Mouse (Mus musculus) naive thymus-derived CD4-positive, alpha-beta T cell, adult 5 months (primary cell): ENCODE measurements around the gene Krt80. TPM values are rescaled to one million over a fixed set of nuclear protein-coding genes. Genes with fewer than 3 reads are reported as not detected.

Experiments used
- polyA plus RNA-seq: library from polyadenylated mRNA; unstranded; fragments of 100-300 nt; shearing (Covaris generic); gene quantifications from one replicate; pipeline ENCODE4 v1.2.1, GENCODE M21; 2017

Gene Krt80
- not detected for polyA plus RNA-seq

GRCm38 (mm10) chr15:101370101-101370911 is at the start of gene Krt80:
Gene Krt80, minus strand, starts transcription at chr15:101370162.

GRCm38 (mm10) chr15:101410775-101411174 is 40.8 kb upstream of the Krt80 start, which contains the start of gene Krt7:
Gene Krt7, plus strand, starts transcription at chr15:101411043.

Other genes with a start within 250 kb of the Krt80 start
- gene Acvrl1, start 241.6 kb downstream of the Krt80 start, polyA plus RNA-seq: 19.4 TPM
- 4.6 TPM for gene Acvr1b, start 196.1 kb downstream of the Krt80 start, polyA plus RNA-seq
- gene Grasp, start 146.0 kb downstream of the Krt80 start, polyA plus RNA-seq: 13.2 TPM
- gene Nr4a1, start 115.9 kb downstream of the Krt80 start, polyA plus RNA-seq: 458 TPM
- gene Atg101, start 85.9 kb downstream of the Krt80 start, polyA plus RNA-seq: 99.9 TPM
- not detected for gene 6030408B16Rik, start 77.0 kb downstream of the Krt80 start, polyA plus RNA-seq
- not detected for gene Krt7, start 40.9 kb upstream of the Krt80 start, polyA plus RNA-seq
- gene Krt87, start 68.6 kb upstream of the Krt80 start, polyA plus RNA-seq: not detected
- not detected for gene Krt88, start 77.6 kb upstream of the Krt80 start, polyA plus RNA-seq
- gene Krt81, start 93.6 kb upstream of the Krt80 start, polyA plus RNA-seq: not detected
- not detected for gene Krt86, start 103.3 kb upstream of the Krt80 start, polyA plus RNA-seq
- not detected for gene Krt83, start 121.3 kb upstream of the Krt80 start, polyA plus RNA-seq
- gene Gm49425, start 147.1 kb upstream of the Krt80 start, polyA plus RNA-seq: not detected
- gene Krt84, start 162.7 kb upstream of the Krt80 start, polyA plus RNA-seq: not detected
- not detected for gene Krt82, start 180.5 kb upstream of the Krt80 start, polyA plus RNA-seq
- not detected for gene Krt90, start 192.8 kb upstream of the Krt80 start, polyA plus RNA-seq
- gene Krt75, start 203.7 kb upstream of the Krt80 start, polyA plus RNA-seq: 0.10 TPM